Mouse (Mus musculus): Measurements from ENCODE around the gene Dleu7.

Dleu7 gene

DNA sequence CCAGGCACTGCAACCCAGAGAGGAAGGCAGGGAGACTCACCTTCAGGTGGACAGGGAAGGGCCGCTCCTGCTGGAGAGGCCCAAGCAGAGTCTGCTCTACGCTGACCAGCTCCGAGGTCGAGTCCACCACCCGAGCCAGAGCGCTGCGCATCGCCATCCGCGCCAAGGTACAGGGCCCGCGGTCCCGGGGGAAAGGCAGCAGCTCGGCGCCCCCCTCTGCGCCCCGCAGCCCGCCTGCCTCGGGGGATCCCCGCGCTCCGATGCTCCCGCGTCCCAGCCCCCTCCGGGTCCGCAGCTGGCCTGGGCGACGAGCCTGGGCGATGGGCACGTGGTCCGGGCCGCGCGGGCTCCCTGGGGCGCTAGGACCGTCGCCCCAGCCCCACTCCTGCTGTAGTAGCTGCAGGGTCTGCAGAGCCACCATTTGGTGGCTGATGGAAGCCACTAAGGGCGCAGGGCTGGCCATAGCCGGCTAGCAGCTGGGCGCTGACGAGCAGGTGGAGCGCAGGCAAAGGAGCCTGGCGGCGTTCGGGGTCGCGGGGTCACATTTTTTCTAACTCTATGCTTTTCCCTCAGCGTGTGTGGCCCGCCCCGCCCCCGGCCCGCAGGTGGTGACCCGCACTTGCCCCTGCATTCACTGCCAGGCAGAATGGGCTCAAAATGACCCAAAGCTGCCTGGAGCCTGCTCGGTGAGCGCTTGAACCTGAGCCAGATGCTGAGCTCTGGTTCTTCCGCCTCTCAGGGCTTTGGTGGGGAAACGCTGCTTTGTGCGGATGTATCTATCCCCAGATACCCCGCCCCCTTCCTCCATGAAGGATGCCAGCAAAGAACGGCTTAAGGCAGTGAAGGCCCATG lies at the start of gene Dleu7, which contains the start of gene Rnaseh2b:
Gene Dleu7, minus strand, starts transcription at position 560 of the 852 bp plus-strand sequence.
Gene Rnaseh2b, plus strand, starts transcription at position 102 of the 852 bp plus-strand sequence.
- peak in 1 of 2 experiments; percentile 46 for DNase-seq (ENCODE audit: low spot score in 2 of 2)

DNA sequence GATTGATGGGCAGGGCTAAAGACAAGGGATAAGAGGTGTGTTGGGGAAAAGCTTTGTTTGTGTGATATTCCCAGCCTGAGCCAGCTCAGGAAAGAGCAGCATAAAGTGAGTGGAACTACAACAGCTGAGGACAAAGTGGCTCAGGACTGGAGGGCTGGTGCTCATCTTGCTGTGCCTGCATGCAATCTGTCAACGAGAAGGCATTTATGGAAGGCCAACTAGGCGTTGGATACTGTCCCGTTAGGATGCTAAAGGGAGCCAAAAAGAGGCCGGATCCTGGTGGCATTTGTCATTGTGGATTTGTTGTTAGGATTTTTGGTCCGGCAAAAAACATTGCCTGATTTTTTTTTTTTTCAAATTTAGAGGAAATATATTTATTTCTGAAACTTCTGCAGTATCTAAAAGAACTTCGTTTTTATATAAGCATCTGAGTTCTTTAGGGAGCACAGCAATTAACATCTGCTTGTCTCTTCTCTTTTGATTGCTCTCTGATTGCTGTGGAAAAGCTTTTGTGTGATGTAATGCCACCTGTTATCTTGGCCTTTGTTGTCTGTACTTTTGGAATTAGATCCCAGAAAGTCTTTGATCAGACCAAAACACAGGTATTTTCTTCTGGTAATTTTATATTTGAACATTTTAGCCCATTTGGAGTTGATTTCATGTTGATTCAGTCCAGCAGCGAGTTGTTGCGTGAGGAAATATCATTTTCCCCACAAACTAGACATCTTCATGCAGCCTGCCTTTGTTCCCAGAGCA lies 49.2 kb upstream of the Dleu7 start:
- no peak for DNase-seq (ENCODE audit: low spot score in 2 of 2)

DNA sequence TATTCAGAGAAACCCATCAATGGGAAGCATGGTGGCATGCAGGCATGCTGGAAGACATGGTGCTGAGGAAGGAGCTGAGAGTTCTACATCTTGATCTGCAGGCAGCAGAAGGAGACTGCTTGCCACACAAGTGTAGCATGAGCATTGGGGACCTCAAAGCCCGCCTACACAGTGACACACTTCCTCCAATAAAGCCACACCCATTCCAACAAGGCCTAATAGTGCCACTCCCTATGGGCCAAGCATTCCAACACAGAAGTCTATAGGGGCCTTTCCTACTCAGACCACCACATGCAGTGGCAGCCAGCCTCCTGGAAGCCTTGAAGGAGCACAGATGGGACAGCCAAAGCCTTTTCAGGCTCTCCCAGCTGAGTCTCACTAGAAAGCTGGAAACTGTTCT lies 46.3 kb upstream of the Dleu7 start:
- DNase-seq (ENCODE audit: low spot score in 2 of 2) = no peak

- no peak for DNase-seq (ENCODE audit: low spot score in 2 of 2)
Observed at GRCm38 (mm10) chr14:62333909-62334687, 41.3 kb upstream of the Dleu7 start.

GRCm38 (mm10) chr14:62331866-62332619 lies 39.2 kb upstream of the Dleu7 start:
- peak; percentile 83 to 87 for DNase-seq (ENCODE audit: low spot score in 2 of 2)

DNA sequence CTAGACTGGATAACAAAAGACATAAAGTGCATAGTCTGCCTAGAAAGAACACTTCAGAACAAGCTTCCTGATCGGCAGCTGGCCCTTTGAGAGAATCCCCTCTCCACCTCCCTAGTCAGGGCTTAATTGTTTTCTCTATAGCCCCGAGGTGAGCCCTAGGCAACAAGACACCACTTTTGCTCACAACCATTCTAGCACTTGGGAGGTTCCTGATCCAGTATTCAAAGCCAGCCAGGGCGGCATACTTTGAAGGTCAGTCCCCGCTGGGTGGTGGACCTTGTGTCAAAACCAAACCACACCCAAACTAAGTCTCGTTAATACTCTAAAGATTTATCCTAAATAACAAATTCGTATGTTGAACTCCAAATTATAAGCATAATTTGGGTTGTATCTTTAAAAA lies 38.6 kb upstream of the Dleu7 start:
- no peak for DNase-seq (ENCODE audit: low spot score in 2 of 2)

DNA sequence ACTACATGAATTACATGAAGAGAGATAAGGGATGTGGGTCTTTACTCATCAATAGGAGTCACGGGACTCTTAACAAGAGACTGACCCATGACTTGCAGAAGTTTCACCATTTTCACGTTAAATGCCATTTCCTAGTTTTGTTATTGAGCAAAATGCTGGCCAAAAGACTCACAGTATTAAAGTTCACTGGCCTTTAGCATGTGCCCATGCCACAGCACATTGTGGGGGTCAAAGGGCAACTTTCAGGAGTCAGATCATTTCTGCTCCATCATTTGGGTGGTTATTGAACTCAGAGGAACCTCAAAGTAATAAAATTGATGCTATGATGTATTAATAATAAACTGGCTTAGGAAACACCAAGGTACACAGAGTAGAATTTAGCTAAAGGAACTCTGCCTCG lies 36.8 kb upstream of the Dleu7 start:
- no peak for DNase-seq (ENCODE audit: low spot score in 2 of 2)

GRCm38 (mm10) chr14:62328606-62329005 lies 35.8 kb upstream of the Dleu7 start:
- no peak for DNase-seq (ENCODE audit: low spot score in 2 of 2)

DNA sequence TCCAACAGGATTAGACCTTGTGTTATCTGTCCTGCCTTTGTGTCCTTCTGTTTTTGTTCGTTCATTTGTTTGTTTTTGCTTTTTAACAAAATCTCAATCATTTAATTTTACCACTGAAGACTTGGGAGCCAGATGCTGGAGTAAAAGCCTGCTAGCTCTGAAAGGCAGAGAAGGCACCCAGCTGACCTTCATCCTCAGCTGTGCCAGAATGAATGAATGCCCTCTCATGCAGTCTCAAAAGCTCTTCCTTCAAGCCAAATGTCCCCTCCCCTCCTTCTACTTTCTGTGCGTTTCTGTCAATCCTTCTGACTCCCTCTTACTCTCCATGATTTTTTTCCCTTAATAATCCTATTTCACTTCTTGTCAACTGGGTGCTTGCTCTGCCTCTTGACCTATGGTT lies 34.3 kb upstream of the Dleu7 start:
- DNase-seq (ENCODE audit: low spot score in 2 of 2) = no peak

GRCm38 (mm10) chr14:62326026-62326425 lies 33.2 kb upstream of the Dleu7 start:
- DNase-seq (ENCODE audit: low spot score in 2 of 2) = no peak

DNA sequence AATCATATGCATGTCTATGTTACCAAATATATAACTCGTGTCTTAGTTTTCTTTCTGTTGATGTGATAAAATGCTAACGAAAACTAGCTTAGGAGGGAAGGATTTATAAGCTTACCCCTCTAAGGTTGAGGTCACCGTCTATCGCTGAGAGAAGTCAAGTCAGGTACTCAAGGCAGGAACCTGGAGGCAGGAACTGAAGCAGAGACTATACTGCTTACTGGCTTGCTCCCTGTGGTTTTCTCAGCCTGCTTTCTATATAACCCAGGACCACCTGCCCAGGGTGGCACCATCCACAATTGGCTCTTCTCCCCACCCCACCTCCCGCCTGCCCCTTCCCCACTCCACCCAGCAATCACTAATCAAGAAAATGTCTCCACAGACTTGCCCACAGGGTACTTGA lies 32.1 kb upstream of the Dleu7 start:
- DNase-seq (ENCODE audit: low spot score in 2 of 2) = no peak

DNA sequence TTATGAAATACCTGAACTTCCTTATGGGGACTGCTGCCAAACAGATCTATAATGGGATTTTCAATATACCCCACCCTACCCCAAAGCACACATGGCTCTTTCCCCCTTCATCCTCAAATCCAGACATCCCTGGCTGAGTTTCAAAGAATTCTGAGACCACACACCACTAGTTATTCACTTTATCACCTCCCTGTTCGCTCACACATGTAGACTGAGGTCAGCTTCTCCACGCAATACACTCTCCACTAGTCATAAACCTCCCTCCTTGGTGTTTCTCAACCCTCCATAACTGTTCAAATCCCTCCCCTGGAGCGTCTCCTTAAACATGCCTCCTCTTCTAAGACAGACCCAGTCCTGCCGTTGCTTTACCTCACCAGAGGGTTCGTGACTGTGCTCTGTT lies 30.6 kb upstream of the Dleu7 start:
- DNase-seq (ENCODE audit: low spot score in 2 of 2) = no peak

- no peak for DNase-seq (ENCODE audit: low spot score in 2 of 2)
Observed at GRCm38 (mm10) chr14:62322581-62323344, 29.9 kb upstream of the Dleu7 start.

DNA sequence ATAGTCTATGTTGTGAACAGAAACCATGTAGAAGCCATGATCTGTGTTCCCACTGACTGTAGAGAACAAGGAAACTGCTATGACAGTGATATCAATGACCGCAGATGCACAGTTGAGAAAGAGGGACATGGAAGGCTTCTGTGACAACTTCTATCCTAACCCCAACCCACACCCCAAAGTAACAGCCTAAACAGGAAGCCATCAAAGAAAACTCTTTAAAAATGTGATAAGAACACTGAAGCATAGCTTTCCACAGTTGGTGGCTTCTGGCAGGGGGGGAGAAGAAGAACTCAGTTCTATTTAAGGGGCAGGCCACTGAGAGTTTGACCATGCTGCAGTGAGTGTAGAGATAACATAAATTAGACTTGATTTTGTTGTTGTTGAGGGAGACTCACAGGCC lies 18.8 kb upstream of the Dleu7 start:
- DNase-seq (ENCODE audit: low spot score in 2 of 2) = no peak

GRCm38 (mm10) chr14:62309026-62309425 lies 16.2 kb upstream of the Dleu7 start:
- no peak for DNase-seq (ENCODE audit: low spot score in 2 of 2)

DNA sequence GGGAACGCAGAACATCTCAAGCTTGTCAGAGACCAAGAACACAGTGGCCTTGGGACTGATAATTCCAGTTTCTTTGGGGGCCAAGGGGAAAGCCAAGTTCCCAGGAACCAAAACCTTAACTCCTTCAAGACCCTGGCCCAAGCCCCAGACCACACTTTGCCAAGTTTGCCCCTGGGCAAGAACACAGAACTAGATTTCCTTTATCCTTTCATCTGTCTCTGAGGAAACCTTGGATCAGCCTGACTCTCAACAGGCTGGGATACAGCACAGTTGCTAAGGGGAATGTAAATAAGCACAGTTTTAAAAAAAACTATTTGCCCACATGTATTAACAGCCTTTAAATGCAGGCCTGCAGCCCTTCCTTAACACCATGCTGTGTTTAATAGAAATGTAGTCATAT lies 14.7 kb upstream of the Dleu7 start:
- peak in 1 of 2 experiments; percentile 43 for DNase-seq (ENCODE audit: low spot score in 2 of 2)

DNA sequence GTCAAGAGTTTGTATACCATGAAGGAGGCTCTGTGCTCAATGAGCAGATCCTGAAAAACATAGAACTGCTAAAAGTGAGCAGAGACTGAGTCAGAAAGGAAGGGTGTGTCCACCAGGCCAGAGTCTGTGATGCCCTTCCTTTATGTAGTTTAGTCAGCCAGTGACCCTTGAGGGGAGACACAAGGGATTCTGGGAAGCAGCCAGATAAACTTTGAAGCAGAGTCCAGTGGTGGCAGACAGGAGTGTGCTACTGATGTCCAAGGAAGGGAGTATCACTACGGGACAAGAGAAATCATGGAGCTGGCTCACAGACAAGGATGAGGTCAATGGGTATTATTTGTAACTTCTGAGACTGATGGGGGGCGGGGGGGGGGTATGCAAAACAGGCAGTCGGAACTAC lies 7.2 kb upstream of the Dleu7 start:
- DNase-seq (ENCODE audit: low spot score in 2 of 2) = no peak

- DNase-seq (ENCODE audit: low spot score in 2 of 2) = no peak
Observed at GRCm38 (mm10) chr14:62298808-62299207, 6.0 kb upstream of the Dleu7 start.

- no peak for DNase-seq (ENCODE audit: low spot score in 2 of 2)
Observed at GRCm38 (mm10) chr14:62292166-62292487, 720 bp downstream of the Dleu7 start.

DNA sequence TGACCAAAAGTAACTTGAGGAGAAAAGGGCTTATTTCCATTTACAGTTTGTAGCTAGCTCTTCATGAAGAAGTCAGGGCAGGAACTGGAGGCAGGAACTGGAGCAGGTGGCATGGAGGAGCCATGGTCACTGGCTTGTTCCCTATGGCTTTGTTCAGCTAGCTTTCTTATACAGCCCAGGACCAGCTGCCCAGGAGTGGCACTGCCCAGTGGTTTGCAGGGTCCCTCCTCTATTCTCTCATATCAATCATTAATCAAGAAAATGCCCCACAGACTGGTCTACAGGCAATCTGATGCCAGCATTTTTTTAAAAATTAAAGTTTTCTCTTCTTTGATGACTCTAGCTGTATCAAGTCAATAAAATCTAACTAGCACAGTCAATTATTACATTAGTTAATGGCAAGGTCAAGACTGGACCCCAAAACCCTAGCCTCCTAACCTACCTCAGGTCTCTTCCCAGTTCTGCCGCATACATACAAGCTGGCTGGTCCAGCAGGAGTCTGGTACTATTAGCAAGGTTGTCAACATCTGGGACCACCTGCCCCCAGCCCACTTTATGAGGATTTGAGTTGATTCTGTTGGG lies 1.4 kb downstream of the Dleu7 start:
- DNase-seq (ENCODE audit: low spot score in 2 of 2) = no peak

Data from urinary bladder, postnatal 4 days (tissue).